Mouse (Mus musculus) stomach, embryonic 15.5 days (tissue): ENCODE measurements around the gene Tnfrsf13b. TPM values are rescaled to one million over a fixed set of nuclear protein-coding genes. Genes with fewer than 3 reads are reported as not detected.
"Not testable (repeated sequence)": the region's sequence is repeated elsewhere in the genome, so short reads cannot be mapped to it uniquely, and the experiment has no call there.

ENCODE experiments used
- ATAC-seq: fragments of 200-750 bp; cut with Nextera tagmentation; 2 replicates; pipeline ENCODE4 v1.8.0; 2017; ENCODE audit warnings: low read depth, moderate number of reproducible peaks, moderate TSS enrichment; ENCODE audit not compliant: insufficient read depth, low FRiP score
- H3K27ac ChIP-seq: fragments of 300-500 bp; sonication (generic); 2 replicates; pipeline ENCODE4 v1.5.1; 2015; ENCODE audit warnings: mild to moderate bottlenecking, inconsistent platforms
- H3K27me3 ChIP-seq: fragments of 300-500 bp; sonication (generic); replicated peaks from 2 replicates; pipeline ENCODE4 v1.6.1; 2015; ENCODE audit warnings: inconsistent platforms
- H3K36me3 ChIP-seq: fragments of 300-500 bp; sonication (generic); 2 replicates; pipeline ENCODE4 v1.6.1; 2015; ENCODE audit warnings: inconsistent platforms
- H3K4me1 ChIP-seq: fragments of 300-500 bp; sonication (generic); 2 replicates; pipeline ENCODE4 v1.6.1; 2015; ENCODE audit warnings: inconsistent platforms
- H3K4me2 ChIP-seq: fragments of 300-500 bp; sonication (generic); 2 replicates; pipeline ENCODE4 v1.6.1; 2015; ENCODE audit warnings: mild to moderate bottlenecking, inconsistent platforms
- H3K4me3 ChIP-seq: fragments of 300-500 bp; sonication (generic); replicated peaks from 2 replicates; pipeline ENCODE4 v1.5.1; 2015; ENCODE audit warnings: inconsistent platforms
- H3K9ac ChIP-seq: fragments of 300-500 bp; sonication (generic); 2 replicates; pipeline ENCODE4 v1.6.1; 2015; ENCODE audit warnings: inconsistent platforms
- H3K9me3 ChIP-seq: fragments of 300-500 bp; sonication (generic); 2 replicates; pipeline ENCODE4 v1.6.1; 2016; ENCODE audit warnings: inconsistent platforms
- WGBS: fragments of 180-500 bp; shearing (Covaris S2); methylation state at CpG from one replicate; pipeline ENCODE4 v1.1.7; 2015; 5-methylcytosine and 5-hydroxymethylcytosine counted together
- polyA plus RNA-seq: library from polyadenylated mRNA; unstranded; fragments of >200 nt; fragmentation: Nextera tagmentation; extraction: Ambion mirVana; gene quantifications from 2 replicates; pipeline ENCODE4 v1.2.1, GENCODE M21; 2015

Tnfrsf13b gene
- polyA plus RNA-seq, 1 experiment from 2014 or later: 3.4 TPM

GRCm38 (mm10) chr11:61176321-61176720, 49.8 kb downstream of the Tnfrsf13b start:
- Histone ChIP-seq H3K27ac (no peak overlapping the region), H3K9ac (no peak overlapping the region), H3K27me3 (no peaks in the 10 kb centered on the region), H3K4me2 (no peak overlapping the region), H3K4me1 (peaks cover 12% of the 10 kb centered on the region), H3K9me3 (no peaks in the 10 kb centered on the region), H3K36me3 (no peaks in the 10 kb centered on the region), H3K4me3 (no peak overlapping the region)
- ATAC-seq: no peak
- 77% methylated on average over 1 of the region's 1 CpGs for WGBS

GRCm38 (mm10) chr11:61180361-61180760, 53.8 kb downstream of the Tnfrsf13b start:
- 85% methylated on average over 3 of the region's 3 CpGs for WGBS
- no peak overlapping the region for H3K27ac ChIP-seq
- H3K9ac ChIP-seq: no peak overlapping the region
- H3K4me1 ChIP-seq: 0 out of 2 replicates have a peak, but pooled peaks cover 4% of the 10 kb centered on the region
- no peak for ATAC-seq
- no peak overlapping the region for H3K4me2 ChIP-seq
- H3K9me3 ChIP-seq: no peaks in the 10 kb centered on the region
- H3K36me3 ChIP-seq: no peaks in the 10 kb centered on the region
- no peaks in the 10 kb centered on the region for H3K27me3 ChIP-seq
- H3K4me3 ChIP-seq: no peak overlapping the region

- H3K9me3 ChIP-seq: no peaks in the 10 kb centered on the region
- no peak overlapping the region for H3K9ac ChIP-seq
- H3K36me3 ChIP-seq: no peaks in the 10 kb centered on the region
- H3K4me2 ChIP-seq: no peak overlapping the region
- no peak for ATAC-seq
- no peak overlapping the region for H3K4me3 ChIP-seq
- H3K4me1 ChIP-seq: no peaks in the 10 kb centered on the region
- no peak overlapping the region for H3K27ac ChIP-seq
- no peaks in the 10 kb centered on the region for H3K27me3 ChIP-seq
Observed at GRCm38 (mm10) chr11:61181624-61182023, 55.1 kb downstream of the Tnfrsf13b start.

- ATAC-seq: no peak
- no peak overlapping the region for H3K4me3 ChIP-seq
- no peaks in the 10 kb centered on the region for H3K36me3 ChIP-seq
- H3K4me2 ChIP-seq: no peak overlapping the region
- H3K9me3 ChIP-seq: no peaks in the 10 kb centered on the region
- H3K9ac ChIP-seq: no peak overlapping the region
- 76% methylated on average over 1 of the region's 1 CpGs for WGBS
- no peaks in the 10 kb centered on the region for H3K27me3 ChIP-seq
- H3K27ac ChIP-seq: no peak overlapping the region
- no peaks in the 10 kb centered on the region for H3K4me1 ChIP-seq
Observed at GRCm38 (mm10) chr11:61183820-61184219, 57.3 kb downstream of the Tnfrsf13b start.

GRCm38 (mm10) chr11:61190776-61191175, 64.2 kb downstream of the Tnfrsf13b start:
- H3K27ac ChIP-seq: no peak overlapping the region
- H3K9me3 ChIP-seq: no peaks in the 10 kb centered on the region
- no peak overlapping the region for H3K4me2 ChIP-seq
- ATAC-seq: no peak
- H3K4me3 ChIP-seq: no peak overlapping the region
- no peaks in the 10 kb centered on the region for H3K36me3 ChIP-seq
- WGBS: 65% methylated on average over 2 of the region's 2 CpGs
- H3K9ac ChIP-seq: no peak overlapping the region
- no peaks in the 10 kb centered on the region for H3K27me3 ChIP-seq
- H3K4me1 ChIP-seq: no peaks in the 10 kb centered on the region

GRCm38 (mm10) chr11:61192123-61192522, 65.6 kb downstream of the Tnfrsf13b start:
- not testable (repeated sequence) for H3K9ac ChIP-seq, H3K27ac ChIP-seq, H3K36me3 ChIP-seq, H3K9me3 ChIP-seq, H3K4me2 ChIP-seq, ATAC-seq, H3K4me3 ChIP-seq, H3K27me3 ChIP-seq, H3K4me1 ChIP-seq
- WGBS: 95% methylated on average over 8 of the region's 10 CpGs

GRCm38 (mm10) chr11:61192779-61193178, 66.2 kb downstream of the Tnfrsf13b start:
- H3K4me2 ChIP-seq: no peak overlapping the region
- no peaks in the 10 kb centered on the region for H3K4me1 ChIP-seq
- no peaks in the 10 kb centered on the region for H3K36me3 ChIP-seq
- no peak overlapping the region for H3K4me3 ChIP-seq
- H3K27ac ChIP-seq: no peak overlapping the region
- no peak for ATAC-seq
- WGBS: 81% methylated on average over 2 of the region's 2 CpGs
- no peaks in the 10 kb centered on the region for H3K27me3 ChIP-seq
- H3K9me3 ChIP-seq: no peaks in the 10 kb centered on the region
- H3K9ac ChIP-seq: no peak overlapping the region

GRCm38 (mm10) chr11:61193392-61193791, 66.8 kb downstream of the Tnfrsf13b start:
- Histone ChIP-seq H3K9ac (no peak overlapping the region), H3K27me3 (no peaks in the 10 kb centered on the region), H3K9me3 (no peaks in the 10 kb centered on the region), H3K4me1 (no peaks in the 10 kb centered on the region), H3K36me3 (no peaks in the 10 kb centered on the region), H3K27ac (no peak overlapping the region), H3K4me2 (no peak overlapping the region), H3K4me3 (no peak overlapping the region)
- no peak; the same call in 1 of the 2 replicates for ATAC-seq
- 7% methylated on average over 9 of the region's 9 CpGs for WGBS

- Histone ChIP-seq H3K9ac (no peak overlapping the region), H3K27ac (peak overlapping the region; percentile 40; the same call in 1 of the 2 replicates), H3K4me2 (no peak overlapping the region), H3K9me3 (no peaks in the 10 kb centered on the region), H3K27me3 (no peaks in the 10 kb centered on the region), H3K4me3 (no peak overlapping the region), H3K36me3 (no peaks in the 10 kb centered on the region), H3K4me1 (no peaks in the 10 kb centered on the region)
- 0 out of 2 replicates have a peak, but pooled peaks have one; percentile 10 for ATAC-seq
- WGBS: 64% methylated on average over 14 of the region's 14 CpGs
Observed at GRCm38 (mm10) chr11:61196616-61197353, 70.2 kb downstream of the Tnfrsf13b start.

- H3K36me3 ChIP-seq: no peaks in the 10 kb centered on the region
- no peaks in the 10 kb centered on the region for H3K27me3 ChIP-seq
- ATAC-seq: no peak
- H3K9ac ChIP-seq: no peak overlapping the region
- no peak overlapping the region for H3K4me3 ChIP-seq
- H3K4me2 ChIP-seq: no peak overlapping the region
- no peaks in the 10 kb centered on the region for H3K9me3 ChIP-seq
- no peak overlapping the region; the same call in 1 of the 2 replicates for H3K27ac ChIP-seq
- H3K4me1 ChIP-seq: no peaks in the 10 kb centered on the region
Observed at GRCm38 (mm10) chr11:61197935-61198334, 71.4 kb downstream of the Tnfrsf13b start.
